Mouse (Mus musculus) kidney, adult 18-20 months (tissue): ENCODE measurements around the gene Nr2c2ap.
A peak's percentile ranks its signal among the peaks of the same experiment; 100 is the strongest.

Experiments used
- DNase-seq: peaks from one replicate; pipeline ENCODE4 v3.0.0; 2021

Nr2c2ap gene

DNA sequence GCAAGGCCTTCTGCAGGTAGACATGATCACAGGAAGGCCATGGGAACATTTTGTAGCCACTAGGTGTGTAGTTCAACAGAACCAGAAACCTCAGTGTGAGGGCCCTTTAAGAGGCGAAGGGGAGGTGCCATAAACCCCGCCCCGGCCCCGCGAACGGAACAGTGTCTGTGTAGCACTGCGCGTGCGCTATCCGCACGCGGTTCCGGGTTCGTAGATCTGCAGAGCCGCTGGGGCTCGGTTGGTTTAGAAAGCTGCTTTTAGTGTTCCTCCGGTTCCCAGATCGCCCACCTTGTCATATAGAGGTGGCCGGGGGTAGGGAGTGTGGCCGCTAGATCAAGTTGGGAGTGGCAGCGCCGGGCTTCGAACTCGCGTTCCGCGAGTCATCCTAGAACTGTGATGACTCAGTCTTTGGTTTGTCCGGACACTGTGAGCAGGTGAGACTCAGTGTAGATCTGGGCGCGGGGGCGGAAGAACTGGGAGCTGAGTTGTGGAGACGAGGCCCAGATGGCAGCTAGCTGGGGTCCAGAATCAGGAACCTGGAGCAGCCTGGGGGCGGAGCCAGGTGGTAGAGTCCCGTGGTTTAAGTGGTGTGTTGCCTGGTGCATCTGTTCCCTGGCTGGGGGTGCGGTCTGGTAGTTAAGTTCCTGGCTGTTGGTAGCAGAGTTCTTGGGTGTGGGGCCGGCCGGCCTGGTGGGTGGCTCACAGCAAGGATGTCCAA, at the start of gene Nr2c2ap:
Gene Nr2c2ap (plus strand): TSS at position 168 of the 718 bp plus-strand sequence.
- peak; percentile 85 for DNase-seq

DNA sequence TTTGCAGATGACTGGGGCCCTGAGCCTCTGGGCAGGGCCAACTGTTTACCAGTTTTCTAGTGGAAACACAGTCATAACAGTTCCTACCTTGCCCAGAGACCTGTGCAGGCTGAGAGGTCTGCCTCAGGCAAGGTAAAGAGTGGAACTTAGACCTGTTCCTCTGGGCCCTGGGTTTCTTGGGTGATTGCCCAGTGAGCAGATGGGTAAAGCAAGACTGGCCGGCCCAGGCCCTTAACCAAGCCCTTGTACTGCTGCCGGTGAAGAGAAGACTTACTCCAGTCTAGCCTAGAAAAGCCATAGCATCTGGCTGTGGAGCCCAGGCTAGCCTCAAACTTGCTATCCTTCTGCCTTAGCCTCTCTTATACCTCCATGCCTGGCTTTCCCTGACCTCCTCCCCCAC, 49.2 kb upstream of the Nr2c2ap start:
- no peak for DNase-seq

DNA sequence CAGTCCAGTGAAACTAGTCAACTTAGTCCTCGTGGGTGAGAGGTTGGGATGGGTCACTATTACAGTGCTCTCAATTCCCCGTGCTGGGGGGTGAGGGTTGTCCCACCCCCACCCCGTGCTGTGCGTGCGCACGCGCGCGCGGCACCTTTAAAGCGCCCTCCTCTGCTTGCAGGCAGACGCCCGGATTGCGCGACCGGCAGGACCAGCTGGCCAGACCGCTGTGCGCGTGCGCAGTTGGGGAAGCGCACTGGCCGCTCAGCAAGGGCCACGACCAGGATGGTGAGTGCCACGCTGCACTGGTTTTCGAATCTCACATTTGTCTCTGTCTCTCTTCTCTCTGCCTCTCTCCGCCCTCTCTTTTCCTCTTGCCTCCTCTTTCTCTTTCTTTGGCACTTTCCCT, 47.8 kb upstream of the Nr2c2ap start, which contains the start of gene Hapln4:
Gene Hapln4 (plus strand): TSS at position 173 of the 400 bp plus-strand sequence.
- DNase-seq, result peak; percentile 54

DNA sequence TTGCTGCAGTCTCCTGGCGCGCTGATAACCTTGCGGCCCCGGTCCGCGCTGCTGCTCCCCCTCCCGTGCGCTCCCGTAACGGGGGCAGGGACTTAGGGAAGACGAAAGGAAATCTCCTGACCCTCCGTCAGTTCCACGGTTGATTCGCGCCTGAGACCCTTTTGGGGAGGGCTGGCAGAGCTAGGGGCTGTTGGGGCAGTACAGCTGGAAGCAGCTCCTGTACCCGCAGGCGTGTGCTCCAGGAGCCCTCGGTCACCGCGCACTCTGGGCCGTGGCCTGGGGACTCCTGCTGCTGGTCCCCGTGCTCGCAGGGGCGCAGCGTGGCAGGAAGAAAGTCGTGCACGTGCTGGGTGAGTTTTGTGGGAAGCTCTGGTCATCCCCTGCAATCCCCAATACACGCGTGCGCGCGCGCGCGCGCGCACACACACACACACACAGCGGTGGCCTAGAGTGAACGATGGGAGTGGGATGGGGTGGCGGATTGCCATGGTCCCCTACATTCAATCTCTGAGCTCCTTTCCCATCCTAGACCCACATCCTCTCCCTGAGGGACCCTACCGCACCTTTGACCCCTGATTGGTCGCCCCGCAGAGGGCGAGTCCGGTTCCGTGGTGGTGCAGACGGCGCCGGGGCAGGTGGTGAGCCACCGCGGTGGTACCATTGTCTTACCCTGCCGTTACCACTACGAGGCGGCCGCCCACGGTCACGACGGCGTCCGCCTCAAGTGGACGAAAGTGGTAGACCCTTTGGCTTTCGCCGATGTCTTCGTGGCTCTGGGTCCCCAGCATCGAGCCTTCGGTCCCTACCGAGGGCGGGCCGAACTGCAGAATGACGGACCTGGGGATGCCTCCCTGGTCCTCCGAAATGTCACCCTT, 46.7 kb upstream of the Nr2c2ap start:
- DNase-seq, result peak; percentile 10

DNA sequence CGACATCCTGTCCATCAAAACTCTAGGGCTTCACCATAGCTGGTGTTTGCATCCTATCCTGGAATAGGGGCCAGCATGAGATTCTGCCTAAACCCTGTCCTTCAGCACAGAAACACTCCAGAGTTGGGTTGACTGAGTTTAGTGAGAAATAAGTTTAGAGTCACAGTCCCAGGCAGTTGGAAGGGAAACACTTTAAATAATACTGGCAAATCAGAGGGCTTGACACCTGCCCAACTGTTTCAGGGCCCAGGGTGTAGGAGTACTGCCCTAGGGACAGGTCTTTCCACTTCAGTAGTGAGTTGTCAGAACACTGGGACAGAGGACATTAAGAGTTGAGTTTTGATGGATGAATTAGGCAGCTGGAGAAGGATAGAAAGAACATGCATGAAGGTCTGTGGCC, 45.0 kb upstream of the Nr2c2ap start:
- no peak for DNase-seq

DNA sequence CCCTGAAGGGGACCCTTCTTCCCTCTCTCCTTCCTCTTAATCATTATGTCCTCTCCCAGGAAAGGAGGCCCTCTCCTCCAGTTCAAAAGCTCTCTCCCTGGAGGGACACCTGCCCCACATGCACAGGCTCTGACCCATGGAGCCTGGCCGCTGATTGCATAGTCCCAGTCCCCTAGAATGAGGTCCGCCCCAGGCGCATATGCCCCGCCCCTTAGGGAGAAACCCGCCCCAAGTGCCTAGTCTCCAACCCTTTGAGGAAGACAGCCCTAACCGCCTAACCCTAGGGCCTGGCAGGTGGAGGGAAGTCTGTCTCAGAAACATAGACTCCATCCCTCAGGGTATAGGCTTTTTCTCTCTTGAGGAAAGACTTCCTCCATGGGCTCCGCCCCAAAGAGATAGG, 43.9 kb upstream of the Nr2c2ap start:
- peak; percentile 14 for DNase-seq

DNA sequence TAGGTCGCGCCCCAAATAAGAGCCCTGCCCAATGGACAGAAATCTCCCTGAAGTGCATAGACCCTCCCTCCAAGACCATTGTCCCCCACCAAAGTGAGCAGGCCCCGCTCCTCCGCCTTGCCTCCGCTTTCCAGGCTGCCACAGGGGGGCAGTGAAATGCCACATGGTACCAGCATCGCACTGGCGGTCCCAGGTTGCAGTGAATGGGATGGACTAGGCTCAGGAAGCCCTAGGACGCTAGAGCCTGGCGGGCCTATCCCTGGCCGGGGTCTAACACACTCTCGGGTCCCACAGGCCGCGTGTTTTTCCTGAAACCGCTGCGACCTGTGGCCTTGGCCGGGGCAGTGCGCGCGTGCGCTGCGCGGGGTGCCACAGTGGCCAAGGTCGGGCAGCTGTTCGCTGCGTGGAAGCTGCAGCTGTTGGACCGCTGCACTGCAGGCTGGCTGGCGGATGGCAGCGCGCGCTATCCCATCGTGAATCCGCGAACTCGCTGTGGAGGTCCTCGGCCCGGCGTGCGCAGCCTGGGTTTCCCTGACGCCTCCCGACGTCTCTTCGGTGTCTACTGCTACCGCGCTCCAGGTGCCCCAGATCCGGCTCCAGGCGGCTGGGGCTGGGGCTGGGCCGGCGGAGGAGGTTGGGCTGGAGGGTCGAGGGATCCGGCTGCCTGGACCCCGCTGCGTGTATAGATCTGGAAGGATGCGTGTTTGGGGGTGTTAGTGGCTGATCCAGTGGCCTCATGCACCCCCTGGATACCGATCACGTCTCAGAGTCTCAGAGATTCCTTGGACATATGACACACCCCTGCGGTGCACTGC, 43.1 kb upstream of the Nr2c2ap start:
- DNase-seq, result peak; percentile 55

DNA sequence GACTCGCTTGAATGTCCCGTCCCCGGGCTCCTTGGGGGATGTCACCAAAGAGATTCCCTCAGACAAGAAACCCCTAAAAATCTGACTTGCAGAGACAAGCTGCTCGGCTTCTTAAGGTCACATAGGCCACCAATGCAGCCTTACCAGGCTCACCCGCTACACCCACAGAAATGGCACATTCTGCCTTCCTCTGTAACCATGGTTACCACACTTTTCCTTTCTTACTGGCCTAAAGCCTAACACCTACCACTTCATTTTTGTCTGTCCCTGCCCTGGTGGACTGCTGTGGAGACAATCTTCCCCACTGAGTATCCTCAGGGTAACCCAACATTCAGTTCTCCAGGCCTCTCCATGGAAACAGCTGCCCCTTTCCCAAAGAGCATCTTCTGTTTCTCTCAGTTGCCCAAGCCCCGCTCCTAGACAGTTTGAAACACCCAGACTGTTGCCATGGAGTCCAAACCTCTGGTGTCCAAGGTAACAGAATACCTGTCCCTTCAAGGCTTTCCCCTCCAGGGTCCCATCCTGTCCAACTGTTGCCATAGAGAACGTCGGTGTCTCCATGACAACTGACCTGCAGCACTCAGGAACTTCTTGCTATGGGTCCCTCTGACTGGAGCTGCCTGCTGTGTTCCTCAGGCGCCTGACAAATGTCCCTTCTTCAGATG, 41.7 kb upstream of the Nr2c2ap start:
- no peak for DNase-seq

DNA sequence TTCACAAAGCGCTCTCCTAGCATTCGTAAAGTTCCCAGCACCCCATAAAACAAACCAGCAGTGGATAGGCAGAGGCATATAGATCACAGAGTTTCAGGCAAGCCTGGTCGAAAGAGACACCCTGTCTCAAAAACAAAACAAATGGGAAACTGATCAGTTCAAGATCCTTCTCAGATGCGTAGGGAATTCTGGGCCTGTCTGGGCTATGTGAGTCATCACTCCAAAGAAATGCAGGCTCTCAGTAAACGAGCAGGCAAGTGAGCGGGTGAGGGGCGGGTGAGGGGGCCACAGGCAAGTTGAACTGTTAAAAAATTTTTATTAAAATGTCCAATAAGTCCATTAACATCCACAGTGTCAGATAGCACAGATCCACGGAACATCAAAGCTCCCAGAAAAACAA, 38.3 kb upstream of the Nr2c2ap start:
- DNase-seq, result no peak

DNA sequence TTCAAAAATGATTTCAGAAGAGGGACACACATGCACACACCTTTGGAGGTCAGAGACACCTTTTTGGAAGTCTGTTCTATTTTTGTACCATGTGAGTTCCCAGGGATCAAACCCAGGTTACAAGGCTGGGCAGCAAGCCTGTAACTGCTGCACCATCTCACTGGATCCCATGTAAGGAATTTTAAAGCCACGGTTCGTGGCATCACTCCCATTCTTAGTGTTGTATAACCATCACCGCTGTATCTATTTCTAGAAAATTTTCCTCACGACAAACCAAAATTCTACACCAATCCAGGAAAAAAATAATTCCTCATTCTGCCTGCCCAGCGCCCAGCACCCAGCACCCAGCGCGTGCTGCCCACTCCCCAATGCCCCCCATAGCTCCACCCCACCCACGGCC, 31.9 kb upstream of the Nr2c2ap start:
- DNase-seq, result no peak

DNA sequence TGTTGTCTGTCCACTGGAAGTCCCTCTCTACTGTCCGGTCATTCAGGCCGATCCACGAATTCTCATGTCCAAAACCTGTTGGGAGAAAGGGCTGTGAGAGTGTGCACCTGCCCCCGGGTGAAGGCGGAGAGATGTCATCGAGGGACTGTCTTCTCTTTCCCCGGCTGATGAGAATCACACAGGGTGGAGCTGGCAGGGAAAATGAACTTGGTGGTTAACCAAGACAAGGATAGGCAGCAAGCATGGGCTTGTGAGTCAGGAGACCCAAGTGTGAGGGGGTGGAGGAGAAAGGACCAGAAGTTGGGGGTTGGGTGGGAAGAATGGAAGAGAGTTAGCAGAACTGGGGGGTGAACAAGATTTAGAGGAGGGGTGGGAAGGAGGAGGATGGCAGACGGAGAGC, 30.9 kb upstream of the Nr2c2ap start:
- no peak for DNase-seq

DNA sequence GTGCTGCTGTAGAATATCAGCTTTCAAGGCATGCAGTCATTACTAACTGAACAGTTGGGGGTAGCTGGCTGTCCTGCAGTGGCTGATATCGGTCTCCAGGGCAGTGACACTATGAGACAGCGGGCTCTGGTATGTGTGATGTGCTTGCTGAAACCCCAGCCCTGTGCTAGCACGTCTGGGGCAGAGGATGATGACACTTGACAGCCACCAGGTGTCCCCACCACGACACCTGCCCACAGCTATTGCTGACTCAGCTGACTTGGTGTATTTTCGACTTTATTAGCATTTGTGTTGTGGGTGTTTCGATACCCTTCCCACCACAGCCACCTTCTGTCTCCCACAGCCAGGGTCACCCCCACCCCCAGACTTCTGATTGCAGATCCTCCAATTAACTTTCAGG, 26.6 kb upstream of the Nr2c2ap start:
- DNase-seq, result peak; percentile 44

DNA sequence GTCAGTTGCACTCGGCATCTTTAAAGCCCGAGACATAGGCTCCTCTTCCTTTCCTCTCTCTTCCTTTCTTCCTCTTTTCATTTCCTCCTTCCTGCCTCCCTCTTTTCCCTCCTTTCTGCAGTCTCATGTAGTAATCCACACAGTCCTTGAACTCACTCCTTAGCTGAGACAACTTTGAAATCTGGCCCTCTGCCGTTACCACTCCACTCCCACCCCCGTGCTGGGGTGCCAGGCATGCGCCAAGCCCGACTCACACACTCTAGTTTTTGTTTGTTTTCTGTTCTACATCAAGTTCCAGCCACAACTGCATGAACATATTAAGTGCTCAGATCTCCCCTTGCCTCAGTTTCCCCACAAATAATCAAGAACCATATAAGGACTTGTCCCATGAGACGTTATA, 26.2 kb upstream of the Nr2c2ap start:
- DNase-seq, result no peak

DNA sequence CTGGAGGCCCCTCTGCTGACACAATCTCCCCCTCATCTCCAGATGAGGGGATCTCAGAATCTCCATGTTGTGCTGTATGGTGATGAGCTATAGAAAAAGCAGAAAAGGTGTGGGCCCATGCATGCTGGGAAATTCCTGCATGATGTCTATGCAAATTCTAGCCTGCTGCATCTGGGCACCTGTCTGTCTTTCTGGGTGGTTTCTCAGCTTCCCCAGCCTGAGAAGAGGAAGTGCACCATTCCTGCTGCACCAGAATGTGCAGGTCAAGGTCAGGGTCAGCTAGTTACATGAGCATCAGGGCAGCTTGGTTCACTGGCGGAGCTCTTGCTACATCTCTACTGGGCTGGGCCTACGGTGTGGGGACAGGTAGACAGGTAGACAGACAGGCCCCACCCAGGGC, 20.7 kb upstream of the Nr2c2ap start:
- DNase-seq, result no peak

DNA sequence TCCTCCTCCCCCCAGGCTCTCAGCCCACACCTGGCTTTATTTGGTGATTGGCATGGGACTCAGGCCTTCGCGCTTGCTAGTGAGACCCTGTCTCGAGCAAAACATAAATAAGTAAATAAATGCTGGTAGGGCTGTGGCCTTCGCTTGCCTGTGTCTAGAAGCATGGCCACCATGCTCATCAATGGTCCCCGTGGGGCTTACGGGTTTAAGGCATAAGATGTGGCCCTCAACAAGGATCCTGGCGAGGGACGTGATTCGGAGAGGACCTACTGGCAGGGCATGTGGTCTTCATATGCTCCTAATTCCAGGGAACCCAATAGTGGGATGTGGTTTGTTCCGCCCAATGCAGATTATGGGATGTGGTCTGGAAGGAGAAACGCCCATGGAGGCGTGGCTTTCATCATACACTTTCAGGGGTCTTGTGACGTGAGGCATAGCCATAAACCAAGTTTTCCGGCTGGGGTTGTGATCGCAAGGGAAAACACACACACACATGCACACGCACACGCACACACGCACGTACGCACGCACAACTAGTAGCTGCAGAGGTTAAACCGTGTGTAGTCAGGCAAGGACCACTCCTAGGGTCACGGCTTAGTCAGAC, 19.8 kb upstream of the Nr2c2ap start:
- no peak for DNase-seq

DNA sequence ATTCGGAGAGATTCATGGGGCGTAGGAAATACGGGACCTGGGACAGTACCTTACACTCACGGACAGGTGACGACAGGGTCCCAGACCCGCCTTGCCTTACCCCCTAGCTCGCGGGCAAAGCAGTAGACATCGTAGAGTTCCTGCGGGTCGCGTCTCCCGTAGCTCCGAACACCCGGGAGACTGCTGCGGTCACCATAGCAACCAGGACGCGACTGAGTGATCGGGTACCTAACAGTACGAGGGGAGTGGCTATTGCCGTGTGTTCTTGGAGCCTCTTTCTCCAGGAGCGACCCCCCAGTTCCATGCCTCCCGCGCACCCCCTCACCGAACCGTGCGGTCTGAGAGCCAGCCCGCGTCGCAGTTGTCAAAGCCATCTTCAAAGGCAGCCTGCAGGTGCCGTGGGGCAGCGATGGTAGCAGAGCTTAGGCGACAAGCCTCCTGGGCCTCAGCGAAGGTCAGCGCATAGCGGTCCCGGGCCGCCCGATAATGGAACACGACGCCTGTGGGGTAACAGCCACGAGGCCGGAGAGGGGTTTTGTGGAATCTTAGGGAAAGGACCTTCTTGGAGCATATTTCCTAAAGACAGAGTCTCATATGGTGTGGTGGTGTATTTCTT, 18.6 kb upstream of the Nr2c2ap start:
- DNase-seq, result no peak

DNA sequence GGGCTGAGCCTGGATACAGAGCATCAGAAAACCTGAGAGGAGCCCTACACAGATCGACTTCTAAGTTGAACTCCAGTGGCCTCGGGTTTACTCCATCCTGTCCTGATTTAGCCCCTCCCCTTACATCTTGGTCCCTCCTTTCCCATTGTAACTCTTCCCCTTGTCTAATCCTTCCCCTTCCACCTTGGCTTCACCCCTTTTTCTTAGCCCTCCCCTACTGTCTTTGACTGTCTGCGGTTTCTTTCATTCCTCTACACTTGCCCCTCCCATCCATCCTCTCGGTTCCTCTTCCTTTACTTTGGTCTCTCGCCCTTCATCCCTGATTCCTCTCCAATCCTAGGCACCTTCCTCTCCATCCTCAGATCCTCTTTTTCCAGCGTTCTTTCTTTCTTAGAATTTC, 16.6 kb upstream of the Nr2c2ap start:
- no peak for DNase-seq

DNA sequence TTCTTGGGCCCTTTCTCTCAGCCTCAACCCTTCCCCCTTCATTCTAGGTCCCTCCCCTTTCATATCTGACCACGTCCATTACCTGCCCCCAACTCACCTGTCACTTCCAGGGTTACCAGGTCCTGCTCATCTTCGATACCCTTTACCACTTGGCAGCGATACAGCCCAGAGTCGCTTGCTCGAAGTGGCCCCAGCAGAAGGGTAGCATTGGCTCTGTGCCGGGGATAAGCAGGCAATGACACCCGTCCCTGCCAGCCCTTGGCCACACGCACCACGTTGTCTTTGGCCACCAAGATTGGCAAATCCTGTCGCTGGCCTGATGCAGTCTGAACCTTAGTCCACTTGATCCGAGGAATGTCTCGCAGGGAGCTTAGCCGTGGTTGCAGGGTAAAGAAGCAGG, 16.2 kb upstream of the Nr2c2ap start:
- DNase-seq, result no peak

DNA sequence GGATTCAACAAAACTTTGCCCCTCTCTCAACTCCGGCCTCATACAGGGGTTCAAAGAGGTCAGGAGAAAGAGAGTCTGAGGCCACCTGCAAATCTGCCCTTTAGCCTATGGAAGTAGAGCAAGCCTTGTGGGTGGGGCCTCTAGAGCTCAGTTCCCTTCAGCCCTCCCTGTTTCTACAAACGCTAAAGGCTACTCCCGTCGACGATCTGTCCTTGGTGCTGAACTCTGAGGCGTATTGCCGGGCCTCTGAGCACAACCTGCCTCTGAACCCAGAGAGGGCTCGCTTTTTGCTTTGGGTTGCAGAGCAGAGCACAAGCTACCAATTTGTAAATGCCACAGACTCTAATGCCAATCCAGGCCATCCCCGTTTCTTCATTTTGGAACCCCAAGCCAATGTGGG, 13.5 kb upstream of the Nr2c2ap start:
- no peak for DNase-seq

DNA sequence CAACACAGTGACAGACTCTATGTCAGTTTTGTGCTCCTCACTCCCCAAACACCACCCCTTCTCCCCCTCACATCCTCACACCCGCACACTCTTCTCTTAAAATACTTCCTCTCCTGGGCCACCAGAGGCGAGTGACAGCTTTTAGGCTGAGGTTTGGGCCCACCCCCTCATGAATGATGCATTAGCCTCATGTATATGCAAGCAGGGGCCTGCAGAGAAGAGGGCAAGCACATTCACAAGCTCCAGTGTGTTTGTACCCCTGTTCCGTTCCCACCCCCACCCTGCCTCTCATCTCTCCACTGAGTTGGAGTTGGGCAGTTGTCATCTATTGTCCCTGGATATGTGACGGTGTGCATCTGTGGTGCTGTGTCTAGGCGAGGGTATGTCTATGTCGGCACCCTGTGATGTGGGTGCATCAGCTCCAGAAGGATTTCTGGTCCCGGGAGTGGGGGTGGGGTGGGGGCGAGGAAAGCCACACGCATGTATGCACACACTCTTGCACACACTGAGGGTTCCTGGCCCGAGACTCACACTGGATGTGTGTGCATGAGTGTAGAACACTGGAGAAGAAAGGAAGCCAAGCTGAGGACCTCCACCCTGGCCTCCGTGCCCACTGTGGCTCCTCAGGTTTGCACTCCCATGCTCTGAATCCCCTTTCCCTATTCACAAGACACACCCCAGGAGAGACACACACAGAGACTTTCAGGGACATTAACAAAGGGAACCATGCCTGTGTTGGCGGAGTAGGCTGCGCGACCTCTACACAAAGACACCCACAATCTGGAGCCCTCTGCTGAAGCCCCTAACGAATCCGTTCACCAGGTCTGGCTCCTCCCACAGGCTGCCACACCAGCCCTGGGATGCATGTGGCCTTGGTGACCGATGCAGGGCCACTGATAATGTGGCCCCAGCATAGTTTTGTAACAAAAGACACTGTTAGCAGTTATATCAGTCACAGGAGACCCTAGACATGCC, 12.1 kb upstream of the Nr2c2ap start:
- no peak for DNase-seq

DNA sequence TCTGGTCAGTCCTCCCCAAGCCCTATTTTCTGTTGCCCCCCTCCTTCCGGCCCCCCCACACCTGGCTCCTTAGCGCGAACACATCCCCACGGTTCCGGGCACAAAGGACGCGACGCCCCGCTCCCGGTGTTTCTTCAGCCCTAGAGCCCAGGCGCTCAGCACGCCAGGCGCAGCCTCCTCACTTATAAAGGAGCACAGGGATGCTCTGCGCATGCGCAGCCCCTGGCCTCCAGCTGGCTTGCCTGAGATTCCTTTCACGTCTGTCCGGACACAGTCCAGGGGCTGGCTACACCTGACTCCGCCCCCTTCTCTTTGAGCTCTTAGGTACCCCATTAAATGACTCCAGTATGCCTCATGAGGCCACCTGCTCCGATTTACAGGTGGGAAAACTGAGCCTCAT, 10.5 kb upstream of the Nr2c2ap start, which contains the start of gene Ncan:
Gene Ncan (minus strand): TSS at position 207 of the 400 bp plus-strand sequence.
- peak; percentile 63 for DNase-seq
